Mouse (Mus musculus) bone marrow, adult 2 months (tissue): ENCODE data around the gene Atg4d.

Source experiments
- CTCF ChIP-seq: fragments of 200-500 bp; IDR thresholded peaks from 2 replicates; pipeline ENCODE4 v1.5.1; 2011; ENCODE audit warnings: low read length, control low read depth; ENCODE audit not compliant: control insufficient read depth, insufficient read depth
- POLR2A ChIP-seq: fragments of 200-500 bp; IDR thresholded peaks from 2 replicates; pipeline ENCODE4 v1.6.1; 2011; ENCODE audit warnings: low read depth, mild to moderate bottlenecking, control low read depth, low read length, borderline replicate concordance; ENCODE audit not compliant: control insufficient read depth

DNA sequence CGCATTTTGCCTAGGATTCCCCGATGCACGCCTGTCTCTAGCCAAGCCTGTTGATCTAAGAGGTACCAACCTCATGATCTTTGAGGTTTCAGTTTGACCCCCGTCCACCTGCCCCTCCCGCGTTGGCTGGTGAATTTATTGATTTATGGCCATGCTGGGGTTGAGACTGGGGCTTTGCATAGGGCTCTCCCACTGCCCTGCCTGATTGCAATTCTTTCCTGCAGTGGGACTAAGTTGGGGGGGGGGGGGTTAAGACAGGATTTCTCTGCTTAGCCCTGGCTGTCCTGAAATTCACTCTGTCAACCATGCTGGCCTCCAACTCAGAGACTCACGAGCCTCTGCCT lies 39.7 kb upstream of the Atg4d start:
- no peak for TF ChIP-seq CTCF
- no peak for TF ChIP-seq POLR2A
